Mouse (Mus musculus): ENCODE data around the gene Psmb8.

DNA sequence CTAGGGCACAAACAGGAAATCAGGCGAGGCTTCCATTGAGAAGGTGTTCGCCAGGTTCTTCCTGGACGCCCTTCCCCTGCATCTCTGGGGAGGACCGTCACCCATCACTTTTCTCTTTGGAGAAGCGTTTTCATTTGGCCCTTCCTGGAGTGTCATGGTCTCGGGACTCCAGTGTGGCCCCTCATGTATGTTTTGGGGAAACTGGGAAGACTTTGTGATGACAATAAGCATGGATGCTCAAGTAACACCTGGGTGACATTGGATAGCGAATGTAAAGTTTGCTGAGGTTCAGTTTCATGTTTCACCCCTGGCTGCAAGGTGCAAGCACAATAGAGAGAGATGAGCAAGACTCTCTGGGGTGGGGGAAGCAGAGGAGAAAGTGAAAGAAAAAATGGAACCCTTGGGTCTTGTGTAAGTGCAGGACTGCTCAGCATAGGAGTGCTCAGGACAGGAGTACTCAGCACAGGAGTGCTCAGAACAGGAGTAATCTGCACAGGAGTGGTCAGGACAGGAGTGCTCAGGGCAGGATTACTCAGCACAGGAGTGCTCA, 4.1 kb downstream of the Psmb8 start:
- TF ChIP-seq CTCF (IDR thresholded peaks at IDR 0.05) (no peak), EP300 (IDR thresholded peaks at IDR 0.05) (no peak)

All from lung, postnatal 0 days (tissue).